Mouse (Mus musculus) liver, postnatal 0 days (tissue): ENCODE results near the gene Galnt10. TPM values are rescaled to one million over a fixed set of nuclear protein-coding genes. Genes with fewer than 3 reads are reported as not detected.

Experiments used
- ATAC-seq: fragments of 200-750 bp; cut with Nextera tagmentation; 2 replicates; pipeline ENCODE4 v1.8.0; 2017; ENCODE audit warnings: mild to moderate bottlenecking, moderate library complexity
- DNase-seq: peaks from one replicate; pipeline ENCODE4 v3.0.0-alpha.2; 2016
- H3K27ac ChIP-seq: fragments of 300-500 bp; sonication (generic); 2 replicates; pipeline ENCODE4 v1.5.1; 2014; ENCODE audit warnings: antibody characterized with exemption, moderate library complexity, mild to moderate bottlenecking, low read depth
- H3K27me3 ChIP-seq: fragments of 300-500 bp; sonication (generic); 2 replicates; pipeline ENCODE4 v1.6.1; 2014; ENCODE audit warnings: low read length, control low read depth, mixed read lengths; ENCODE audit not compliant: insufficient read depth
- H3K36me3 ChIP-seq: fragments of 300-500 bp; sonication (generic); replicated peaks from 2 replicates; pipeline ENCODE4 v1.6.1; 2014; ENCODE audit warnings: mild to moderate bottlenecking, control low read depth, low read length, moderate library complexity, mixed read lengths; ENCODE audit not compliant: insufficient read depth
- H3K4me1 ChIP-seq: fragments of 300-500 bp; sonication (generic); 2 replicates; pipeline ENCODE4 v1.6.1; 2014; ENCODE audit warnings: antibody characterized with exemption, mild to moderate bottlenecking, control low read depth; ENCODE audit not compliant: insufficient read depth
- H3K4me2 ChIP-seq: fragments of 300-500 bp; sonication (generic); 2 replicates; pipeline ENCODE4 v1.6.1; 2014; ENCODE audit warnings: low read depth, mild to moderate bottlenecking, low read length, moderate library complexity, mixed read lengths
- H3K4me3 ChIP-seq: fragments of 300-500 bp; sonication (generic); 2 replicates; pipeline ENCODE4 v1.5.1; 2014; ENCODE audit warnings: low read depth, low read length
- H3K9ac ChIP-seq: fragments of 300-500 bp; sonication (generic); replicated peaks from 2 replicates; pipeline ENCODE4 v1.6.1; 2014; ENCODE audit warnings: mild to moderate bottlenecking, moderate library complexity
- H3K9me3 ChIP-seq: fragments of 300-500 bp; sonication (generic); 2 replicates; pipeline ENCODE4 v1.6.1; 2016; ENCODE audit warnings: mild to moderate bottlenecking, control low read depth, low read length, mixed read lengths
- CTCF ChIP-seq: sonication (generic); IDR thresholded peaks from 2 replicates; pipeline ENCODE4 v1.5.1; 2016; ENCODE audit warnings: antibody characterized with exemption, low read depth
- EP300 ChIP-seq: IDR thresholded peaks from 2 replicates; pipeline ENCODE4 v1.6.1; 2016; ENCODE audit warnings: antibody characterized with exemption, low read depth, mild to moderate bottlenecking
- WGBS: fragments of 180-500 bp; shearing (Covaris S2); extraction: QIAGEN DNeasy Blood & Tissue Kit; methylation state at CpG from one replicate; pipeline ENCODE4 v1.1.7; 2014; ENCODE audit not compliant: insufficient replicate concordance; 5-methylcytosine and 5-hydroxymethylcytosine counted together
- polyA plus RNA-seq: library from polyadenylated mRNA; unstranded; fragments of >200 nt; fragmentation: Nextera tagmentation; extraction: Ambion mirVana; gene quantifications from 2 replicates; pipeline ENCODE4 v1.2.1, GENCODE M21; 2015

The Galnt10 gene
- polyA plus RNA-seq, 1 experiment from 2014 or later: 8.2 TPM

DNA sequence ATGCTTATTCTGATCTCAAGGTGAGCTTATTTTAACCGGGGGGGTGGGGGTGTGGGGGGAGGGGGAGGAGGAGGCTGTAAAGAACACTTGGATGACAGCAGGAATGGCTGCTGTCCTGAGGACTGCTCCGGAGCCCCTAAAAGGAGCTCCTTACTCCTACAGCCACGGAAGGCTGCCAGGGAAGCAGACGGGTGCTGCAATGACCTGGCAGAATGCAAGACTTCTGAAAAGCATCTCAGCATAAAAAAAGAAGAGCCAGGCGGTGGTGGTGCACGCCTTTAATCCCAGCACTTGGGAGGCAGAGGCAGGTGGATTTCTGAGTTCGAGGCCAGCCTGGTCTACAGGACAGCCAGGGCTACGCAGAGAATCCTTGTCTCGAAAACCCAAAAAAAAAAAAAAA, 152.6 kb downstream of the Galnt10 start:
- no peaks in the 10 kb centered on the region for H3K9me3 ChIP-seq
- WGBS: 73% methylated on average over 8 of the region's 9 CpGs
- peaks cover 8% of the 10 kb centered on the region; the same call in 1 of the 2 replicates for H3K27me3 ChIP-seq
- no peaks in the 10 kb centered on the region for H3K36me3 ChIP-seq
- peaks cover 17% of the 10 kb centered on the region for H3K4me1 ChIP-seq
- no peak overlapping the region for H3K27ac ChIP-seq
- TF ChIP-seq CTCF: no peak
- no peak for TF ChIP-seq EP300
- H3K4me2 ChIP-seq: no peak overlapping the region
- no peak for ATAC-seq
- DNase-seq: no peak
- no peak overlapping the region for H3K4me3 ChIP-seq
- H3K9ac ChIP-seq: no peak overlapping the region

DNA sequence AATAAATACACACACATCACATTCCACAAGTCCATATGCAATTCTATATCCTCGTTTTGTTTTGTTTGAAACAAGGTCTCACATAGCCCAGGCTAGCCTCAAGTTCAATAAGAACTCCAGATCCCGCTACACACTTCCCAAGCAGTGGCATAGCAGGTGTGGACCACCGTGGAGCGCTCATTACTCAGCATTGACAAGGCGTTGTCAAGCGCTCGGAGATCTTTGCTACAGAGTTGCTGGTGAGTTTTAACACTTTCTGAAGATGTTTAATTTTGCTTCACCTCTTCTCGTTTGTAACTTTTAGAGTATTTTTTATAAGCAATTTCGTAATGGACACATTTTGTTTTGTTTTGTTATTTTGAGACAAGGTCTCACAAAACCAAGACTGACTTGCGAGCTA, 154.2 kb downstream of the Galnt10 start:
- Histone ChIP-seq H3K27me3 (peaks cover 10% of the 10 kb centered on the region; the same call in 1 of the 2 replicates), H3K27ac (no peak overlapping the region), H3K4me1 (peaks cover 19% of the 10 kb centered on the region), H3K4me2 (no peak overlapping the region), H3K9me3 (no peaks in the 10 kb centered on the region), H3K4me3 (no peak overlapping the region), H3K36me3 (no peaks in the 10 kb centered on the region), H3K9ac (no peak overlapping the region)
- DNase-seq: no peak
- TF ChIP-seq EP300: no peak
- no peak for TF ChIP-seq CTCF
- whole genome bisulfite sequencing: 84% methylated on average over 10 of the region's 10 CpGs
- ATAC-seq: no peak

DNA sequence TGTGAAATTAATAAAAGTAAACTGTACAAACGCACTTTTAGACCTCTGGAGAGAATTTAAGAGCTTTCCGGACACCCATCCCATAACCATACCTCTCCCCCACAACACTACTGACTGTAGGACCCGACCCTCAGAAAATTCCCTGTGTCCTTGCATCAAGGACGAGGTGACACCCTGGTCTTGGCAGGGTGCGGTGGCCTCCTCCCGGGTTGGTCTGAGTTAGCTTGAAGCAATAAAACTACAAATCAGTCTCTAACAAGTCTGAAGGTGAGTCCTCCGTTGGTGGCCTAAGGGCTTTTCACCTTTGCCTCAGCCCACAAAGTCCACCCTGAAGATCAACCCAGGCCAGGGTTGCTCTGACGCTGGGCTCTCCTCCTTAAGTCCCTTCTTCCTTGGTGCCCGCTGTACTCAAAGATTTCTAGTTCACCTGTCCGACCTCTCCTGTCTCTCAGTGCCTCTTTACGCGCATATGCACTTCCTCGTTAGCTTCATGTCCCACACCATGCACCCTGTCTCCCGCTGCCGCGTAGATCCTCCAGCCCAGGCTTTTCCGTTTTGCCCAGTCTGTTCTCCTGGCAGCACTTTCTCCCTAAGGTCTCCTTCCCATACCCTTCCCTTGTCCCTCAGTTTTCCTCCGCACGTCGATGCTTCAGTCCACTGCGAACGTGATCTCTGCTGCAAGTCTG, 155.2 kb downstream of the Galnt10 start:
- peak overlapping the region; percentile 79 for H3K27ac ChIP-seq
- no peaks in the 10 kb centered on the region for H3K9me3 ChIP-seq
- H3K4me1 ChIP-seq: peaks cover 19% of the 10 kb centered on the region
- DNase-seq (no peak), ATAC-seq (no peak)
- TF ChIP-seq EP300: no peak
- no peak for TF ChIP-seq CTCF
- whole genome bisulfite sequencing: 16% methylated on average over 22 of the region's 22 CpGs
- no peaks in the 10 kb centered on the region for H3K36me3 ChIP-seq
- H3K9ac ChIP-seq: peak overlapping the region; percentile 78
- H3K4me3 ChIP-seq: peak overlapping the region; percentile 90
- H3K27me3 ChIP-seq: peaks cover 10% of the 10 kb centered on the region; the same call in 1 of the 2 replicates
- H3K4me2 ChIP-seq: peak overlapping the region; percentile 99

DNA sequence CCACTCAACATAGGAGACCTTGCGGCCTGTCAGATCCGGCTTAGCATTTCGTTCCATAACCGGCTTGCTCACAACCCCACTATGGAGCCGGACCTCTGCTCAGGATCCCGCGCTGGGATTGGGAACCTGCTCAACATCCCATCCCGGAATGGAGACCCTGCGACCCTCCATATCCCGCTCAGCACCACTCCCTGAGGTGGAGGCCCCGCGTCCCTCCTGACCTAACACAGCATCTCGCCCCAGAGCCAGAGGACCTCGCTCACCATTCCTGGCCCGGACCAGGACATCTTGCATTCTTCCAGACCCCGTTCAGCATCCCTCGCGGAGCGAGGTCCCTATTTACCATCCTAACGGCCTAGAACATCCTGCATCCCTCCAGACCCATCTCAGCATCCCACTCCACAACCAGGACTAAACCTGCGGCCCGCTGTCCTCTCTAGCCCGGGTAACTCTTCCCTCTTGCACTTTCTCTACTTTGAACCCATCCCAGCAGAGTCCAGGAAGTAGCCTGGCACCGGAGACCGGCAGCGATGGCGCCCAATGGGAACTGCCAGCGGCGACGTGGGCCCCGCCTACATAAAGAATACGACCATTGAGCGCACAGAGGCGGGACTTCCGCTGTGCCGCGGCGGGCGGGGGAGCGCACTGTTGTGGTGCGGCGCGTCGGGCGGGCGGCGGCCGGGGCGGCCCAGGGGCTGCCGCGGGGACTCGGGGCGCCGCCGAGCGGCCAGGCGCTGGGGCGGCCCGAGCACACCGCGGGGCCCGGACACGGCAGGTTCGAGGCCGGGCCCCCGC, 155.9 kb downstream of the Galnt10 start, which contains the start of gene Sap30l:
TSS of gene Sap30l (plus strand) at position 667 of the 795 bp plus-strand sequence.
- Histone ChIP-seq H3K9me3 (no peaks in the 10 kb centered on the region), H3K9ac (peak within 1 kb of the TSS; percentile 81), H3K4me1 (peaks cover 19% of the 10 kb centered on the region), H3K36me3 (no peaks in the 10 kb centered on the region; the same call in 1 of the 2 replicates), H3K4me3 (peak within 1 kb of the TSS; percentile 90), H3K27me3 (peaks cover 10% of the 10 kb centered on the region; the same call in 1 of the 2 replicates), H3K4me2 (peak within 1 kb of the TSS; percentile 99), H3K27ac (peak within 1 kb of the TSS; percentile 79)
- no peak for TF ChIP-seq EP300
- ATAC-seq: peak; percentile 98
- 1% methylated on average over 54 of the region's 66 CpGs for WGBS
- DNase-seq: peak; percentile 96

DNA sequence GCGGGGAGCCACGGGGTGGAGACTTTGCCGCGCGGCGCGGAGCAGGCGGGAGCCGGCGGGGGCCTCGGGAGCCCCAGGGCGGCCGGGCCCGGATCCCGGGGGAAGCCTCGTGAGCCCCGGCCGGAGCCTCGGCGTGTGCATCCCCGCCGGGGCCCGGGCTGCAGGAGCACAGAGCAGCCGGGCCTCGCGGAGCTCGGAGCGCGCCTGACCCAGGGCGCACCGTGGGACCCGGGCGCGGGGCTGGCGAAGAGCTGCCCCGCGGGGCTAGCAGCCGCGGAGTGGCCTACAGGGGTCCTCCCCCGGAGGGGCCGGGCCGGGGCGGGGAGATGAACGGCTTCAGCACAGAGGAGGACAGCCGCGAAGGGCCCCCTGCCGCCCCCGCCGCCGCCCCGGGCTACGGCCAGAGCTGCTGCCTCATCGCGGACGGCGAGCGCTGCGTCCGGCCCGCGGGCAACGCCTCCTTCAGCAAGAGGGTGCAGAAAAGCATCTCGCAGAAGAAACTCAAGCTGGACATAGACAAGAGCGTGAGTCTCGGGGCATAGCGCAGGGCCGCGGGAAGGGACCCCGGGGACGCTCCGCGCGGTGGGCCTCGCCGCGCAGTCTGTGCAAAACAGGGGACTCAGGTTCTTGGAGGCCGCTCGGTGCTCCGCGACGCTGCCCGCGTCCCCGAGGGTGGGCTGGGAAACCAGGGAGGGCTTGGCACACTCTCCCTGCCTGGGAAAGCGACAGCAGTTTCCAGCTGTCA, 156.7 kb downstream of the Galnt10 start:
- H3K27ac ChIP-seq: peak overlapping the region; percentile 51; the same call in 1 of the 2 replicates
- peak overlapping the region; percentile 90 for H3K4me3 ChIP-seq
- no peak for TF ChIP-seq EP300
- no peak for TF ChIP-seq CTCF
- peaks cover 19% of the 10 kb centered on the region for H3K4me1 ChIP-seq
- H3K9ac ChIP-seq: peak overlapping the region; percentile 81
- no peaks in the 10 kb centered on the region; the same call in 1 of the 2 replicates for H3K36me3 ChIP-seq
- peak overlapping the region; percentile 99 for H3K4me2 ChIP-seq
- H3K9me3 ChIP-seq: no peaks in the 10 kb centered on the region
- WGBS: under 1% methylated on average over 61 of the region's 85 CpGs
- ATAC-seq (peak; percentile 50), DNase-seq (peak; percentile 56)
- peaks cover 10% of the 10 kb centered on the region; the same call in 1 of the 2 replicates for H3K27me3 ChIP-seq

DNA sequence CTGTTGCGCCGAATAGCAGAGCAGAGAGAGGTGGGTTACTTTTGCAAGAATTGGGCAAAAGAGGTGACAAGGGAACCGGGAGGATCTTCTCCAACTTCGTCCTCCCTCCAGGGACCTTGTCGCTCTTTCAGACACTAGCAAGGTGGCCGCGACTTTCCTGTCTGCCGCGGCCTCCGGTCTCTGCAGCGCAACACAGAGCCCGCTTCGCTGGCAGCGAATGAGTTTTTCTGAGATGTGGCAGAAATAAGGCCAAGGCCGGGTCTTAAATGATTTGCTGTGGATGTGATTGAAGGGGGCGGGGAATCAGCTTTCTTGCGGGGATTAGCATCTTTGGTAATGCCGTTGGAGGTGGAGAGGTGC, 157.2 kb downstream of the Galnt10 start:
- H3K36me3 ChIP-seq: no peaks in the 10 kb centered on the region; the same call in 1 of the 2 replicates
- peaks cover 10% of the 10 kb centered on the region; the same call in 1 of the 2 replicates for H3K27me3 ChIP-seq

More for the DNA sequence above, 157.2 kb downstream of the Galnt10 start:
- WGBS: under 1% methylated on average over 18 of the region's 18 CpGs
- Histone ChIP-seq H3K27ac (no peak overlapping the region), H3K4me1 (peaks cover 19% of the 10 kb centered on the region), H3K9ac (peak overlapping the region; percentile 81), H3K4me3 (peak overlapping the region; percentile 90), H3K4me2 (peak overlapping the region; percentile 99), H3K9me3 (no peaks in the 10 kb centered on the region)
- ATAC-seq (no peak), DNase-seq (no peak)
- TF ChIP-seq EP300 (no peak), CTCF (no peak)
